Mouse (Mus musculus): ENCODE data around the gene Arhgap27.

- TF ChIP-seq POLR2A (IDR thresholded peaks at IDR 0.05; ENCODE audit: low read depth, low read length) (no peak), CTCF (IDR thresholded peaks at IDR 0.05; ENCODE audit: extremely low read depth, insufficient read length, insufficient replicate concordance, low read depth, low read length) (peak; percentile 25; the same call in 1 of the 2 replicates)
These were observed 11.2 kb downstream of the Arhgap27 start for GRCm38 (mm10) chr11:103352239-103352814.

Measured in small intestine, adult 2 months (tissue).